Mouse (Mus musculus) embryonic stem cell, embryonic (primary cell): ENCODE data around the gene Nans.

Source experiments
- CTCF ChIA-PET, 4 experiments: fragments of 300-600 bp in 2 of 4; fragments of 350-600 bp in 2 of 4; sonication (Branson Sonifier 250); formaldehyde crosslinking; loops; one replicate each; lab custom pipeline; 2022; ENCODE audit warnings: inconsistent platforms in 2 of 4; lab: Charles Lee
- POLR2A ChIA-PET, 4 experiments: fragments of 300-600 bp in 2 of 4; fragments of 350-600 bp in 2 of 4; sonication (Branson Sonifier 250); formaldehyde crosslinking; loops; one replicate each; lab custom pipeline; 2022; ENCODE audit warnings: antibody characterized with exemption in 4 of 4, inconsistent platforms in 1 of 4; lab: Charles Lee

Nans gene

GRCm38 (mm10) chr4:46458411-46458810, 30.6 kb upstream of the Nans start:
- ChIA-PET POLR2A (interaction anchor here in 3 of 4 experiments (0.6 to 18.9 kb wide), 10 partner anchors 8 to 169 kb away, joined by 3 to 581 read pairs (median 4); partner anchors contain the start of genes Anp32b (in 1 of the 3) and Nans (in 1 of the 3)), CTCF (no interaction called here)

DNA sequence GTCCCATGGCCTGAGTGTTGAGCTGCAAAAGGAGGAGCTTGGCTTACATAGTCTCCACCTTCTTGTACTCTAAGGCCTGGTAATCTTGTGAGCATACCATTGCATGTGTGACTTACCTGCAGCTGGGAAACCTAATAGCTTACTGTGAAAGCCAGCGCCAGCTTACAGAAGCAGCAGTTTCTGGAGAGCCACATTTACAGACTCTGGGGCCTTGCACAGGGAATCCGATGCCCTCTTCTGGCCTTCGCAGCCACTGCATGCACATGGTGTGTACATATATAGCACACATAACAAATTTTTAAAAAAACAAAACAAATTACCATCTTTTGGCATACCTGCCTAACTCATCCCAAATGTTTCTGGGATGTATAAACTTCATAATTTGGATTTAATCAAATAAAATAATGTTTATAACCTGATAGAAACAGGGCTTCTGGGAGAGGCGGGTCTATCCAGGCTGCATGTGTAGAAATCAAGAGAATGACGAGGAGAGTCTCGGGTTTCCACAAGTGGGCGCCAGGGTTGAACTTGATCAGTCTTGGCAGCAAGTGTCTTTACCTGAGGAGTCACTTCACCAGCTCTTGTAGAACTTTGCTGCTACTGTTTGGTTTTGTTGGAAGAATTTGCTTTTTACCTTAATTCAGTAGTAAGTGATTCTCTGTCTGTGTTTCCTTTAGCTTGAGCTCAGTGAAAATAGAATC, 25.8 kb upstream of the Nans start:
- ChIA-PET CTCF (interaction anchor here (0.6 to 2.0 kb wide), 18 partner anchors 9 to 131 kb away, joined by 3 to 15 read pairs (median 4); partner anchors contain the start of genes Trim14 (in 1 of the 4) and Trmo (in 1 of the 4)), POLR2A (interaction anchor here (0.8 to 26.9 kb wide), 20 partner anchors 2 to 294 kb away, joined by 3 to 581 read pairs (median 6); partner anchors contain the start of genes Anp32b (in 3 of the 4), Trmo (in 3 of the 4) and Nans (in 2 of the 4))

- ChIA-PET CTCF (interaction anchor here in 1 of 4 experiments (1.0 to 1.7 kb wide), 2 partner anchors 33 to 75 kb away, joined by 3 to 4 read pairs; no protein-coding TSS in a partner anchor), POLR2A (interaction anchor here (0.8 to 26.9 kb wide), 12 partner anchors 4 to 76 kb away, joined by 3 to 581 read pairs (median 4); partner anchors contain the start of genes Anp32b (in 3 of the 4) and Trmo (in 1 of the 4))
Observed at GRCm38 (mm10) chr4:46465740-46466139, 23.3 kb upstream of the Nans start.

- POLR2A ChIA-PET = interaction anchor here in 3 of 4 experiments (0.6 to 26.9 kb wide), 11 partner anchors 10 to 523 kb away, joined by 3 to 581 read pairs (median 7); partner anchors contain the start of genes Anp32b (in 3 of the 3) and Nans (in 1 of the 3)
- CTCF ChIA-PET = interaction anchor here in 2 of 4 experiments (0.6 to 1.4 kb wide), 6 partner anchors 11 to 575 kb away, joined by 3 to 5 read pairs (median 4); no protein-coding TSS in a partner anchor
Observed at GRCm38 (mm10) chr4:46475101-46475500, 13.9 kb upstream of the Nans start.

GRCm38 (mm10) chr4:46479081-46479480, 10.0 kb upstream of the Nans start:
- CTCF ChIA-PET = interaction anchor here in 3 of 4 experiments (0.6 to 1.7 kb wide), 5 partner anchors 17 to 176 kb away, joined by 3 to 5 read pairs (median 4); no protein-coding TSS in a partner anchor
- POLR2A ChIA-PET = interaction anchor here in 2 of 4 experiments (0.9 to 26.9 kb wide), 4 partner anchors 10 to 29 kb away, joined by 3 to 581 read pairs (median 3); partner anchors contain the start of genes Anp32b (in 1 of the 2) and Nans (in 1 of the 2)

- POLR2A ChIA-PET = interaction anchor here (0.6 to 26.9 kb wide), 28 partner anchors 9 to 1979 kb away, joined by 3 to 581 read pairs (median 4); partner anchors contain the start of genes Trmo (in 2 of the 4) and Anp32b (in 1 of the 4)
- CTCF ChIA-PET = interaction anchor here (0.7 to 2.5 kb wide), 11 partner anchors 8 to 1928 kb away, joined by 3 to 10 read pairs (median 4); partner anchors contain the start of gene Trmo (in 1 of the 4)
Observed at GRCm38 (mm10) chr4:46485696-46486417, 3.2 kb upstream of the Nans start.

- ChIA-PET POLR2A (interaction anchor here in 2 of 4 experiments (1.1 to 26.9 kb wide), 5 partner anchors 12 to 32 kb away, joined by 3 to 581 read pairs (median 13); no protein-coding TSS in a partner anchor), CTCF (interaction anchor here in 2 of 4 experiments (1.3 to 2.5 kb wide), 2 partner anchors 9 to 97 kb away, joined by 3 to 10 read pairs; partner anchors contain the start of gene Trmo (in 1 of the 2))
Observed at GRCm38 (mm10) chr4:46487348-46487747, 1.7 kb upstream of the Nans start.

DNA sequence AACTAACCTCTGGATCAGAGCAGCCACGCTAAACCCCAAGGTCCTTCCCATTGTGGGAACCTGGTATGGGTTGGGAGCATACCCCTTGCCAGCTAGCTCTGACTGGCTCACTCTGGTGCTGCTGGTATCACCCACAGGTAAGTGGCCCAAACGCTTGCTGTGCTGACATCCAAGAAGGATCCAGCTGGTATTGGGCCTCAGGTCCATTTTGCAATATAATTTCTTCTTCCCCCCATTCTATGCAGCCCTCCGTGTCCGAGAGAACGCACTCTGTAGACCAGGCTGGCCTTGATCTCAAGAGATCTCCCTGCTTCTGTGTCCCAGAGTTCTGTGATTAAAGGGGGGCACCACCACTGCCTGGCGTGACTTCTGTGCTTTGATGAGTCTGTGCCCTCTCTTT, 4.0 kb downstream of the Nans start:
- ChIA-PET CTCF (no interaction called here), POLR2A (interaction anchor here in 1 of 4 experiments (1.6 kb wide), 1 partner anchor 42 kb away, joined by 3 read pairs; the partner anchor contains the start of gene Anp32b)

DNA sequence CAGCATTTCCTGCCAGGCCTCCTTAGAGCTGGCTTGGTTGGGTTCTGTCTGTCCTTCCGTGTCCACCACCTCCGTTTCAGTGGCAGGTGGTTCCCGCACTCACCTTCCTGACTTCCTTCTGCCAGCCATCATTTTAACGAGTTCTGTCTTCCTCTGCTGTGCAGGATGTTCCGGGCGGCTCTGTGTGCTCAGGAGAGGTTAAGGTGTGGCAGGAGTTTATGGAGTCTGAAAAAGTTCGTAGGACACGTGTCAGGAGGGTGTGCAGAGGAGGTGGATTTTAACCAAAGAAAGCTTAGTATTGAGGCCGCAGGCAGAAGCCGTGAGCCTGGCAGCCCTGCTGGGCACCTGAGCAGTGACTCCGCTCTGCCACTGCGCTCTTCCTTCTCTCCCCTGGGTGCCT, 6.5 kb downstream of the Nans start:
- ChIA-PET POLR2A (interaction anchor here in 1 of 4 experiments (0.6 to 1.5 kb wide), 3 partner anchors 9 to 26 kb away, joined by 3 to 4 read pairs (median 3); no protein-coding TSS in a partner anchor), CTCF (interaction anchor here in 2 of 4 experiments (0.6 to 2.2 kb wide), 5 partner anchors 9 to 139 kb away, joined by 3 to 13 read pairs (median 4); no protein-coding TSS in a partner anchor)

GRCm38 (mm10) chr4:46497286-46497892, 8.3 kb downstream of the Nans start:
- ChIA-PET CTCF (interaction anchor here (0.5 to 2.7 kb wide), 22 partner anchors 8 to 1157 kb away, joined by 3 to 28 read pairs (median 3); partner anchors contain the start of genes Nans (in 1 of the 4) and Trim14 (in 1 of the 4)), POLR2A (interaction anchor here in 3 of 4 experiments (0.5 to 2.1 kb wide), 5 partner anchors 8 to 42 kb away, joined by 3 to 8 read pairs (median 3); partner anchors contain the start of gene Nans (in 1 of the 3))

DNA sequence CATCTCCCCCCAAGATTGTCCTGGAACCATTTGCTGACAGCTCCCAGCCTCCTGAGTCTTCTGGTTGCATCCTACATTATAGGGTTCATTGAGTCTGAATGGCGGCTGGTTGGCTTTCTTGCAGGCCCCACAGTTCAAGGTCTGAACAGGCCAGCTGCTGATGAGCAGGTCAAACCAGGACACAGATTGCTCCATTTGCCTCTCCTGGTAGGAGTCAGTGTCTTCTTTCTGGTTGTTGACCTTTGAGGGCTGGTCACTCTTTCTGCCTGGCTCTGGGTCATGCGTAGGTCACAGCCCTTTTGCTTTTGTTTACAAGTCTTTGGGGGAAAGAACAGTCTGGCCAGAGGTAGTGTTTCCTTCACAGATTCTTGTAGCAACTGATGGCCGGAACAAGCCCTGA, 9.5 kb downstream of the Nans start:
- POLR2A ChIA-PET = interaction anchor here in 3 of 4 experiments (0.6 to 2.1 kb wide), 7 partner anchors 9 to 293 kb away, joined by 3 to 8 read pairs (median 4); partner anchors contain the start of gene Anp32b (in 1 of the 3)
- CTCF ChIA-PET = interaction anchor here (0.5 to 2.7 kb wide), 50 partner anchors 9 to 1333 kb away, joined by 3 to 28 read pairs (median 4); partner anchors contain the start of genes Nans (in 3 of the 4), Anp32b (in 1 of the 4), Foxe1 (in 1 of the 4) and Trim14 (in 1 of the 4)

DNA sequence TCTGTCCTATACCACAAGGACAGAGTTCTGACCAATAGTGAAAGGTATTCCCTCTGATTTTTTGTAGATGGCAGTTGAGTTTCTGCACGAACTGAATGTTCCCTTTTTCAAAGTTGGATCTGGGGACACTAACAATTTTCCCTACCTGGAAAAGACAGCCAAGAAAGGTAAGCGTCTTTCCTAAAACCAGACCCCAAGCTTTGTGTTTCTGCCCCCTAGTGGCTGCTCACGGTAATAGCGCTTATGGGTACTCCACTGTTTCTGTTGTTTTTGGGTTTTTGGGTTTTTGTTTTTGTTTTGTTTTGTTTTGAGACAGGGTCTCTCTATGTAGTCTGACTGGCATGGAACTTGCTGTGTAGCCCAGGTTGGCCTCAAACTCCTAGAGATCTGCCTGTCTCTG, 9.9 kb downstream of the Nans start:
- ChIA-PET POLR2A (interaction anchor here in 3 of 4 experiments (0.6 to 2.1 kb wide), 6 partner anchors 9 to 293 kb away, joined by 3 to 8 read pairs (median 4); partner anchors contain the start of gene Anp32b (in 1 of the 3)), CTCF (interaction anchor here (0.5 to 2.7 kb wide), 50 partner anchors 8 to 1333 kb away, joined by 3 to 28 read pairs (median 4); partner anchors contain the start of genes Nans (in 3 of the 4), Anp32b (in 1 of the 4), Foxe1 (in 1 of the 4) and Trim14 (in 1 of the 4))

GRCm38 (mm10) chr4:46502606-46503502, 13.8 kb downstream of the Nans start:
- ChIA-PET POLR2A (interaction anchor here in 3 of 4 experiments (0.6 to 1.6 kb wide), 6 partner anchors 13 to 947 kb away, joined by 3 to 6 read pairs (median 4); partner anchors contain the start of gene Nans (in 1 of the 3)), CTCF (interaction anchor here in 2 of 4 experiments (0.5 to 0.6 kb wide), 2 partner anchors 99 to 202 kb away, joined by 3 to 4 read pairs; partner anchors contain the start of gene Coro2a (in 1 of the 2))

DNA sequence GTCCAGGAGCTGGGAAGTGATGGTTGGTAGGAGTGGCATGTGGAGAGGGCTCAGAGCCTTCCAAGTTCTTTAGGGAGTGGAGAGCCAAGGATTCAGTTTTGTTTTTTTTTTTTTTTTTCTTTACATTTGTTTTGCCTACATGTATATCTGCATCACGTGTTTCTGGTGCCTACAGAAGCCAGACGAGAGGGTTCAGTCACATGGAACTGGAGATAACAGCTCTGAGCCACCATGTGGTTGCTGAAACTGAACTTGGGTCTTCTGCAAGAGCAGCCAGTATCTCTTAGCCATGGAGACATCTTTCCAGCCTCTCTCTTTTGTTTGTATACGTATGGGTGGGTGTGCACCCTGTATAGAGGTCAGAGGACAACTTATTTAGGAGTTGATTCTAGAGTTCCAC, 14.8 kb downstream of the Nans start:
- POLR2A ChIA-PET = interaction anchor here in 2 of 4 experiments (0.7 to 1.6 kb wide), 3 partner anchors 14 to 96 kb away, joined by 5 to 6 read pairs (median 5); partner anchors contain the start of gene Nans (in 1 of the 2)
- CTCF ChIA-PET = interaction anchor here in 1 of 4 experiments (0.7 to 1.1 kb wide), 2 partner anchors 9 to 126 kb away, joined by 3 read pairs; no protein-coding TSS in a partner anchor
